Mouse (Mus musculus) left cerebral cortex, adult 2 months (tissue): ENCODE data around the gene Serpinb3b. TPM values are rescaled to one million over a fixed set of nuclear protein-coding genes. Genes with fewer than 3 reads are reported as not detected.
"Not testable (repeated sequence)": the region's sequence is repeated elsewhere in the genome, so short reads cannot be mapped to it uniquely, and the experiment has no call there.

Experiments
- DNase-seq, 2 experiments: peaks; one replicate each; pipeline ENCODE4 v3.0.0; 2021 to 2022; ENCODE audit warnings: low spot score in 2 of 2, mixed read lengths in 1 of 2; ENCODE audit errors: extremely low spot score in 1 of 2
- H3K27ac ChIP-seq: fragments of 200-600 bp; 2 replicates; pipeline ENCODE4 v1.8.1; 2022
- H3K4me3 ChIP-seq: fragments of 200-600 bp; 2 replicates; pipeline ENCODE4 v1.8.1; 2022
- CTCF ChIP-seq: fragments of 200-600 bp; IDR thresholded peaks from 2 replicates; pipeline ENCODE4 v1.8.1; 2022; ENCODE audit warnings: antibody characterized with exemption, mild to moderate bottlenecking, moderate library complexity
- intact Hi-C: fragments of 180-260 bp; cut with DNase I; formaldehyde crosslinking; loops from one replicate; pipeline ENCODE4 v1.15.1; 2025
- long read RNA-seq, 2 experiments: library from polyadenylated mRNA; stranded (forward); transcript quantifications; one replicate each; pipeline ENCODE4 v2.0.0; 2021; ENCODE audit warnings: borderline mapping rate in 2 of 2
- total RNA-seq, 2 experiments: library from RNA; stranded (reverse); gene quantifications; 2 replicates each; pipeline ENCODE4 v1.2.3; 2021

The Serpinb3b gene
- not detected for total RNA-seq
- long read RNA-seq, experiment 1 = 0 reads
- long read RNA-seq, experiment 2 = 0 reads

DNA sequence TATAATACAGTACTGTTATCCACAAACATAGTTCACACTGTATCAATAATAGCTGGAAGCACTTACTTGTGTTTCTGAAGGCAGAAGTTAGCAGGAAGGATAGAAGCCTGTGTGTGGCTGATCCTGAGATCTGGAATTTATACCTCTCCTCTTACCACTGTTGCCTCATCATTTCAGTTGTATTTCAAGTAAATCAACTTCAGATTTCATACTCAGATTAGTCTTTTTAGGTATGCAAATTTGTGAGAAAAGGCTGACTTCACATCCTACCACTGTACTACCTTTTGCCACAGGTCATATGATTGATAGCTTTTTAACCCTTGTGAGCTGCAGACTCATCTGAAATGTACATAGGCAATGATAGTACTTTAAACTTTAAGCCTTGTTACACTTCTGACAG lies at the start of gene Serpinb3b, which contains the start of gene Serpinb3c:
Gene Serpinb3b, minus strand, starts transcription at position 101 of the 400 bp plus-strand sequence.
Gene Serpinb3c, minus strand, starts transcription at position 111 of the 400 bp plus-strand sequence.
- DNase-seq, intact Hi-C loops, H3K4me3 ChIP-seq, H3K27ac ChIP-seq: not testable (repeated sequence)

DNA sequence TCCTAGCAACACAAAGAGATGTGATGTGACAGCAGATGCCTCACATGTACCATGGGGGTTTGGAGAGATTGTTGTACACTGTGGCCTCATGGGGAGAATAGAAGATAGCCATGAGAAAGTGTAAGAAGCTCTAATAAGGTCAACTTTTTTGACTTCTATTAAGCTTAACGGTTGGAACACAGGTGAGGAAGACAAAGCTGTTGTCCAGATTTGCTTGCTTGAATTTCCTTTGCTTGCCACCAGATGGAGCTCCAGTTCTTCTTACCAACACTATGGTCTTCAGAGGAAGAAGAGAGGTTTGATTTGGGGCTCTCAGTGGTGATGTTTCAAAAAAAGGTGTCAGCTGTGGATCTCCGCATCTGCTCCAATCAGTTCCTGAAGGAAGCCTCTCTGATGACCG lies 35.0 kb downstream of the Serpinb3b start:
- TF ChIP-seq CTCF = peak; percentile 59
- not testable (repeated sequence) for H3K27ac ChIP-seq, H3K4me3 ChIP-seq
- peak in 1 of 2 experiments; percentile 11 for DNase-seq
- intact Hi-C loops = loop anchor here (1.0 to 2.0 kb wide), 3 partner anchors 238 to 356 kb away; no protein-coding TSS in a partner anchor

DNA sequence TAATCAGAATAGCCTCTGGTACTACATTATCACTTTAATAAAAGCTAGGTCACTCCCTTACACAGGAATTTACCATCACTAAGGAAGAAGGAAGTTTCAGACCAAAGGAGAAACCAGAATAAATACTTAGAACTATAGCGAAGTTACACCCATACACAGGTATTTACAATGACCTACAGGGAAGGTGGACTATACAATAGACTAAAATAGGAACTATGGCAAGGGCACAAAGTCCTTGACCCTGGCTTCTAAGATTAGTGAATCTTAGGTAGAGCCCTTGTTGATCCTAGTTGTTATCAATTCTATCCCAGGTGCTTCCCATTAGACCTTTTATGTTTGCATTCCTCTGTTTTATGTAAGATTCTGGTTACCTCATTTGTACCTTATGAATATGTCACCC lies 60.9 kb downstream of the Serpinb3b start:
- intact Hi-C loops = loop anchor here (10.0 kb wide), 1 partner anchor 122 kb away; no protein-coding TSS in a partner anchor
- DNase-seq, H3K27ac ChIP-seq, H3K4me3 ChIP-seq: not testable (repeated sequence)

DNA sequence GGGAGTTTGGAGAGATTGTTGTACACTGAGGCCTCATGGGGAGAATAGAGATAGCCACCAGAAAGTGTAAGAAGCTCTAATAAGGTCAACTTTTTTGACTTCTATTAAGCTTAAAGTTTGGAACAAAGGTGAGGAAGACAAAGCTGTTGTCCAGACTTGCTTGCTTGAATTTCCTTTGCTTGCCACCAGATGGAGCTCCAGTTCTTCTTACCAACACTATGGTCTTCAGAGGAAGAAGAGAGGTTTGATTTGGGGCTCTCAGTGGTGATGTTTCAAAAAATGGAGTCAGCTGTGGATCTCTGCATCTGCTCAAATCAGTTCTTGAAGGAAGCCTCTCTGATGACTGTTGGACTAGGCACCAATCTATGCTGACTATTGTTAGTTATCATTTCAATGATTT lies 150.7 kb downstream of the Serpinb3b start:
- peak; percentile 53 for TF ChIP-seq CTCF
- peak; percentile 14 to 20 for DNase-seq
- intact Hi-C loops = loop anchor here (2.0 kb wide), 1 partner anchor 435 kb away; no protein-coding TSS in a partner anchor
- H3K4me3 ChIP-seq, H3K27ac ChIP-seq: not testable (repeated sequence)

Other genes starting within 250 kb of the Serpinb3b start
- not detected for gene Serpinb3a, start 226.1 kb downstream of the Serpinb3b start, total RNA-seq
- not detected for gene Serpinb3d, start 194.9 kb downstream of the Serpinb3b start, total RNA-seq
- gene Serpinb3c, start within 50 bp of the Serpinb3b start, total RNA-seq = not detected
- gene Serpinb11, start 82.8 kb upstream of the Serpinb3b start, total RNA-seq = not detected
- gene Serpinb7, start 121.3 kb upstream of the Serpinb3b start, total RNA-seq = not detected
- not detected for gene Serpinb2, start 233.1 kb upstream of the Serpinb3b start, total RNA-seq